Mouse (Mus musculus) heart, embryonic 16.5 days (tissue): ENCODE measurements around the gene Pex16. TPM values are rescaled to one million over a fixed set of nuclear protein-coding genes. Genes with fewer than 3 reads are reported as not detected.

Experiments
- ATAC-seq: fragments of 200-750 bp; cut with Nextera tagmentation; replicated peaks from 2 replicates; pipeline ENCODE4 v1.8.0; 2017; ENCODE audit warnings: moderate number of reproducible peaks; ENCODE audit not compliant: insufficient read depth, low FRiP score; ENCODE audit errors: extremely low read depth
- H3K27ac ChIP-seq: fragments of 300-500 bp; sonication (generic); 2 replicates; pipeline ENCODE4 v1.5.1; 2014; ENCODE audit warnings: mild to moderate bottlenecking, low read length, control low read depth, moderate library complexity
- H3K27me3 ChIP-seq: fragments of 300-500 bp; sonication (generic); 2 replicates; pipeline ENCODE4 v1.6.1; 2014; ENCODE audit warnings: low read length, mixed read lengths; ENCODE audit not compliant: control insufficient read depth, insufficient read depth
- H3K36me3 ChIP-seq: fragments of 300-500 bp; sonication (generic); 2 replicates; pipeline ENCODE4 v1.6.1; 2014; ENCODE audit not compliant: control insufficient read depth, insufficient read depth
- H3K4me1 ChIP-seq: fragments of 300-500 bp; sonication (generic); 2 replicates; pipeline ENCODE4 v1.6.1; 2014; ENCODE audit warnings: low read length, mixed read lengths; ENCODE audit not compliant: control insufficient read depth, insufficient read depth
- H3K4me2 ChIP-seq: fragments of 300-500 bp; sonication (generic); 2 replicates; pipeline ENCODE4 v1.6.1; 2014; ENCODE audit warnings: low read depth, mild to moderate bottlenecking, control low read depth, low read length
- H3K4me3 ChIP-seq: fragments of 300-500 bp; sonication (generic); 2 replicates; pipeline ENCODE4 v1.5.1; 2014; ENCODE audit warnings: mild to moderate bottlenecking, control low read depth, low read length
- H3K9ac ChIP-seq: fragments of 300-500 bp; sonication (generic); 2 replicates; pipeline ENCODE4 v1.6.1; 2014; ENCODE audit warnings: low read length, control low read depth
- H3K9me3 ChIP-seq: fragments of 300-500 bp; sonication (generic); replicated peaks from 2 replicates; pipeline ENCODE4 v1.6.1; 2016; ENCODE audit warnings: low read length; ENCODE audit not compliant: control insufficient read depth
- WGBS: fragments of 180-500 bp; shearing (Covaris S2); extraction: QIAGEN DNeasy Blood & Tissue Kit; methylation state at CpG from one replicate; pipeline ENCODE4 v1.1.7; 2014; 5-methylcytosine and 5-hydroxymethylcytosine counted together
- polyA plus RNA-seq: library from polyadenylated mRNA; unstranded; fragments of >200 nt; fragmentation: Nextera tagmentation; extraction: Ambion mirVana; gene quantifications from 2 replicates; pipeline ENCODE4 v1.2.1, GENCODE M21; 2015

Pex16 gene
- polyA plus RNA-seq, result 20.1 and 20.7 TPM in 2 replicates

DNA sequence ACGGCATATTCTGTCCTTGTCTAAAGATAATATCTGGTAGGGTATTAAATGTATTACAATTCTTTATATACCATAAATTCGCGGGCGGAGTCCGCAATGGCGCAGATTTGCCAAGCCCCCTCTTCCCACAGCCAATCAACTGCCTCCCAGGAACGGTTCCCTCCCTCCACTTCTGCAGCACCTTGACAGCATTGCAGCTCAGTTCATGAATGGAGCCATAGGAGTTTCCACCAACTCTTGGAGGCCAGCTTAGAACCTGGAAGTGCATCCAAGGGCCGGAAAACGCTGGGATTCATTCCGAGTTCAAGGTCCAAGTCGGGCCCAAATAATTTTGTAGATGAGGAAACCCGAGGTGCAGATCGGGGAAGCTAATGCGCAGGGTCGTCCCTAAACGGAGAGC, at the start of gene Pex16, which contains the start of gene Large2:
Pex16 (plus strand) TSS at position 163 of the 400 bp plus-strand sequence.
Large2 (minus strand) TSS at position 356 of the 400 bp plus-strand sequence.
- H3K4me1 ChIP-seq, result peaks cover 20% of the 10 kb centered on the region
- no peak for ATAC-seq
- WGBS, result 3% methylated on average over 16 of the region's 16 CpGs

DNA sequence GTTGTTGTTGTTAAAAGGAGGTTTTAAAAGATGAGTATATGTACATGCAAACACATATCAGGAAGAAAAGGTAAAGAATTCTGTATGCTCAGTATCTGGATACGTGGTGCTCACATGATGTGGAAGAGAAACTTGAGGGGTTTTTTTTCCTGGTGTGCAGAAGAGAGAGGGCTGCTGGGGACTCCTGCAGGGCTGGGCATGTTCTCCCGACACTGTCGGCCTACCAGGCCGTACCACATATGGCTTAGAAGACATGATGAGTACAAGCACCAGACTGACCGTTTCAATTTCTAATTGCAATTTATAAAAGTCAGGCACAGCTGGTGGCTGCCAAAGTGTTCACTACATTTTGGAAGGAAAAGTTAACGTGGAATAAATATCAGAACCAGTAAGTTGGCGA, 48.8 kb upstream of the Pex16 start:
- Histone ChIP-seq H3K9ac (no peak overlapping the region), H3K36me3 (peaks cover 19% of the 10 kb centered on the region), H3K27ac (no peak overlapping the region), H3K4me2 (no peak overlapping the region), H3K4me3 (no peak overlapping the region), H3K4me1 (no peaks in the 10 kb centered on the region), H3K9me3 (no peaks in the 10 kb centered on the region), H3K27me3 (no peaks in the 10 kb centered on the region)
- WGBS, result 85% methylated on average over 7 of the region's 7 CpGs
- no peak for ATAC-seq

More for the DNA sequence above, at the start of gene Pex16, which contains the start of gene Large2:
- peak within 1 kb of the TSS; percentile 89 for H3K9ac ChIP-seq
- H3K9me3 ChIP-seq, result no peaks in the 10 kb centered on the region
- peaks cover 7% of the 10 kb centered on the region; the same call in 1 of the 2 replicates for H3K36me3 ChIP-seq
- peak within 1 kb of the TSS; percentile 73 for H3K27ac ChIP-seq
- H3K4me2 ChIP-seq, result peak within 1 kb of the TSS; percentile 94
- peak within 1 kb of the TSS; percentile 96 for H3K4me3 ChIP-seq
- peaks cover 27% of the 10 kb centered on the region for H3K27me3 ChIP-seq

DNA sequence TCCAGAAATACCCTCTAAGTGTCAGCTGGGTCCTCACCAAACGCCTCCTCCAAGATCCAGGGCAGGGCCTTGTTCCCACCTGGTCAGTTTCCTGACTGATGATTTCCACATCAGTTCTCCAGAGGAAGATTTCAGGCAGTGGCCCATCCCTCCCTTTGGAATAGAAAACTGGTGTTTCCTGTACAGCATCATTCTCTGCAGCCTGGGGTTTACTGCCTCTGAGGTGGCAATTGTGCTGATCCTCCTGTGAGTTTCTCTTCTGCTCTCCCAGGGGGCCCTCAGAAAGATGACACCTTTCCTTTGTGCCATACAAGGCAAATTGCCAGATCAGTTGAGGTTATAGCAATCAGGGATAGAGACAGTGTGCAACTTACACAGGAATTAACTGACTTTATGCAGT, 48.3 kb upstream of the Pex16 start:
- WGBS, result 53% methylated on average over 1 of the region's 1 CpGs
- H3K4me1 ChIP-seq, result no peaks in the 10 kb centered on the region
- ATAC-seq, result no peak

DNA sequence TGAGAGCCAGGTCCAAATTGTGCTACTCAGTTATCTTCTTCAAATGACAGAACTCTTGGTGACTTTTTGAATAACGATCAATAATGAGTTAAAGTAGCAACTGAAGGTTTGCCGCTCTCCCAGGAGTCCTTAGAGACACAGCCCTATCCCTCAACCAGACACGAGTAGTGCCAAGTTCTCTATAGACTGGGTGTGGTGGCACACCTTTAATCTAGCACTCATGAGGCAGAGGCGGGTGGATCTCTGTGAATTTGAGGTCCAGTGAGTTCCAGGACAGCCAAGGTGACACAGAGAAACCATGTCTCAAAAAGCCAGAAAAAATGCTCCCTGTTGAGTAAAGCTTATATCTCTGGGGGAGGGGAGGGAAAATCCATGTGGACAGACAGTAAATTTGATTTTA, 46.9 kb upstream of the Pex16 start:
- 89% methylated on average over 4 of the region's 4 CpGs for WGBS
- H3K27me3 ChIP-seq, result no peaks in the 10 kb centered on the region
- H3K4me3 ChIP-seq, result no peak overlapping the region
- no peak for ATAC-seq
- H3K4me2 ChIP-seq, result no peak overlapping the region
- H3K36me3 ChIP-seq, result peaks cover 18% of the 10 kb centered on the region
- H3K4me1 ChIP-seq, result no peaks in the 10 kb centered on the region
- no peaks in the 10 kb centered on the region for H3K9me3 ChIP-seq
- H3K9ac ChIP-seq, result no peak overlapping the region
- H3K27ac ChIP-seq, result no peak overlapping the region

More for the DNA sequence above, 48.3 kb upstream of the Pex16 start:
- H3K36me3 ChIP-seq, result peaks cover 19% of the 10 kb centered on the region
- no peak overlapping the region for H3K27ac ChIP-seq
- no peak overlapping the region for H3K4me3 ChIP-seq
- no peaks in the 10 kb centered on the region for H3K9me3 ChIP-seq
- H3K4me2 ChIP-seq, result no peak overlapping the region
- no peak overlapping the region for H3K9ac ChIP-seq
- no peaks in the 10 kb centered on the region for H3K27me3 ChIP-seq

DNA sequence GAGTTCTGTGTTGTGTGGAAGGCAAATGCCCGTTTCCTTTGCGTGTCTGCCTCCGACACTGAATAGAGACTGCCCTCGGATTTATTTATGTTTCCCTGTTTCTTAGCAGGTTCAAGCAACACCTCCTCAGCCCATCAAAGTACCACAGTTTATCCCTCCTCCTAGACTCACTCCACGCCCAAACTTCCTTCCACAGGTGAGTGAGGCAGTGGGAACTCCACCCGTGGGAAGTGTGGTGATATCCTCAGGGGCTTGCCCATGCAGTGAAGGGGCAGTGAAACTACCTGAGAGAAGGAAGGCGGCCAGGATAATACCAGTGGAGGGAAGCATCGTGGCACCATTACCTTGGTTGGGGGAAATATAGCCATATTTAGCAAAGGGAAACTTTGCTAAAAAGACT, 46.3 kb upstream of the Pex16 start:
- Histone ChIP-seq H3K9me3 (no peaks in the 10 kb centered on the region), H3K4me3 (no peak overlapping the region), H3K4me2 (no peak overlapping the region), H3K36me3 (peaks cover 21% of the 10 kb centered on the region), H3K4me1 (no peaks in the 10 kb centered on the region), H3K27me3 (no peaks in the 10 kb centered on the region), H3K9ac (no peak overlapping the region), H3K27ac (no peak overlapping the region)
- ATAC-seq, result no peak
- WGBS, result 91% methylated on average over 8 of the region's 8 CpGs

DNA sequence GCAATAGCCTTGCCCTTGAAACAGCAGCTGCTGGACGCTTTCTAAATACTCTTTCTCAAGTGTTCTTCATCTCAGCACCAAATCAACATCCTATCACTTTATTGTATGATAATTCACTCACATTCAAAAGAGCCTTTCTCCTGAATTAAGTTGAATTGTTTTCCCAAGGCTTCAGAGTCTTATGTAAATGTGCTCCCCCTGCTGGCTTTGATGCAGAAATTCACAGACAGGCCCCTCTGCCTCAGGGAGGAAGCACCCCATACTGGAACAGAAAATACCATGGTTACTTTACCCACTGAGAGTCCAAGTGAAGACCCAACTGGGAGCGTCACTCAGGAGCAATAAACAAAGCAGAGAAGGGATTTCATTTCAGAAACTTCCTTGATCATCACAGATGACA, 43.6 kb upstream of the Pex16 start:
- Histone ChIP-seq H3K4me1 (no peaks in the 10 kb centered on the region), H3K27me3 (no peaks in the 10 kb centered on the region), H3K9ac (no peak overlapping the region), H3K4me2 (no peak overlapping the region), H3K4me3 (no peak overlapping the region), H3K27ac (no peak overlapping the region), H3K36me3 (peaks cover 20% of the 10 kb centered on the region), H3K9me3 (no peaks in the 10 kb centered on the region)
- WGBS, result 63% methylated on average over 2 of the region's 2 CpGs
- ATAC-seq, result peak; percentile 55; the same call in 1 of the 2 replicates

DNA sequence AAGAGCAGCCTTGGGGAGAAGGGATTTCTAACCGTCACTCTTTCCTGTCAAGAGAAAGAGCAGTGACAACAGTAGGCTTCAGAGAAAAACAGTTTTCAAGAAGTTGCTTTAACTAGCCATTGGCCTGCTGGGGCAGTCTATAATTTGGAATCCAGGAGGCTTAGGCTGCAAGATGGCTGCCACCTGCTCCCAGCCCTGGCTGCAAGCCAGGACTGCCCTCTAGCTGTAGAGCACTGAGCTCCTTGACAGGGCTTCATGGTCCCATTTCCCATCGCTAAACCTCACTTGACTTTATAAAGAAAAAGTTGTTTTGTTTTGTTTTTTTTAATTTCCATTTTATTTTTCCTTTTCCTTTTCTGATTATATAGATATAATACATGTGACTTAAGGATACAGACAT, 43.1 kb upstream of the Pex16 start:
- WGBS, result 72% methylated on average over 2 of the region's 2 CpGs
- Histone ChIP-seq H3K27ac (no peak overlapping the region), H3K9ac (no peak overlapping the region), H3K4me3 (no peak overlapping the region), H3K9me3 (no peaks in the 10 kb centered on the region), H3K4me1 (no peaks in the 10 kb centered on the region), H3K36me3 (peaks cover 20% of the 10 kb centered on the region), H3K4me2 (no peak overlapping the region), H3K27me3 (no peaks in the 10 kb centered on the region)
- ATAC-seq, result no peak

DNA sequence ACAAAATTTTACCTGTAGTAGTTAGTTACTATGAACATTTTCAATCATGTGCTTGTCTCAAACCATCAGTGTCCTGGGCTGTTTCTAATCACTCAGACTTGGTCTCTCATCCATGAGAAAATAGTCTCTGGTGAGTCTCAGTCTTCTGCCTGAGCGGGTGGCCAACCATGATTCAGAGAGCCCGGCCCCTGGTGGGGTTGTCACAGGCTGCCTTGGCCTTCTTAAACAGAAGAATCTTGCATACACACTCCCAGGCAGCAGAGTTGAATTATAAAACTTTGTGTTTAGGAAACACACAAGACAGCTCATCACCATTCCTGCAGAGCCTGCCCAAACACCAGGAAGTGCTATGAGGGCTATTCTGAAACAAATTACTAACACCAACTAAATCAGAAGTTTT, 42.6 kb upstream of the Pex16 start:
- H3K9me3 ChIP-seq, result no peaks in the 10 kb centered on the region
- ATAC-seq, result no peak
- no peaks in the 10 kb centered on the region for H3K4me1 ChIP-seq
- no peak overlapping the region for H3K27ac ChIP-seq
- no peak overlapping the region for H3K9ac ChIP-seq
- H3K27me3 ChIP-seq, result no peaks in the 10 kb centered on the region
- no peak overlapping the region for H3K4me3 ChIP-seq
- peaks cover 19% of the 10 kb centered on the region for H3K36me3 ChIP-seq
- no peak overlapping the region for H3K4me2 ChIP-seq
- WGBS, result 95% methylated on average over 2 of the region's 2 CpGs

DNA sequence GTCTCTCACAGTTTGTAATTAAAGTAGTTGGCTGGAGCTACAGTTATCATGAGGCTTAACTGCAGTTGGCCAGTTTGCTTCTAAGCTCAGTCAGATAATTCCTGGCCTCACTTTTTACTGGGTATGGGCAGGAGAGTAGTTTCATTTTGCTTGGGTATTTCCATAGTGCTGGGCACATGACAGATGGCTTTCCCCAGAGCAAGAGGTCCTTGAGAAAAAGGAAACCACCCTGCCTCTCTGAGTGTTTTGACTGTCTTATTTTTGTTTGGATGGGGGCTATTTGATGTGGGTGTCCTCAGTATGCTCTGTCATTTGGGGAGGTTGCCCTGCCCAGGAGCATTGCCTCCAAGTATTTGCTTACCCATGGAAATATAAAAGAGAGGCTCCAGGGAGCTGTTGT, 32.1 kb upstream of the Pex16 start:
- Histone ChIP-seq H3K27me3 (no peaks in the 10 kb centered on the region), H3K4me2 (no peak overlapping the region), H3K36me3 (peaks cover 18% of the 10 kb centered on the region), H3K4me1 (no peaks in the 10 kb centered on the region), H3K9me3 (no peaks in the 10 kb centered on the region), H3K4me3 (no peak overlapping the region), H3K9ac (no peak overlapping the region), H3K27ac (no peak overlapping the region)
- ATAC-seq, result no peak
